Mouse (Mus musculus): ENCODE measurements around the gene Gnpat. TPM values are rescaled to one million over a fixed set of nuclear protein-coding genes. Genes with fewer than 3 reads are reported as not detected.

Gene Gnpat
- polyA plus RNA-seq, 1 experiment from 2014 or later, result 119 TPM

Other genes with a start within 250 kb of the Gnpat start
- gene 2310022B05Rik, start 199.7 kb upstream of the Gnpat start, polyA plus RNA-seq (2016; fragmentation: Nextera tagmentation; extraction: Ambion mirVana), result 29.1 and 33.1 TPM in 2 replicates
- gene Ttc13, start 141.1 kb upstream of the Gnpat start, polyA plus RNA-seq (2016; fragmentation: Nextera tagmentation; extraction: Ambion mirVana), result 51.4 and 52.0 TPM in 2 replicates
- 29.2 and 34.2 TPM in 2 replicates for gene Arv1, start 140.9 kb upstream of the Gnpat start, polyA plus RNA-seq (2016; fragmentation: Nextera tagmentation; extraction: Ambion mirVana)
- 4.4 and 4.8 TPM in 2 replicates for gene Fam89a, start 111.2 kb upstream of the Gnpat start, polyA plus RNA-seq (2016; fragmentation: Nextera tagmentation; extraction: Ambion mirVana)
- gene Trim67, start 69.9 kb upstream of the Gnpat start, polyA plus RNA-seq (2016; fragmentation: Nextera tagmentation; extraction: Ambion mirVana), result 0.05 TPM in 1 of 2 replicates, not detected in the other
- 61.1 and 62.4 TPM in 2 replicates for gene 2810004N23Rik, start 87 bp downstream of the Gnpat start, polyA plus RNA-seq (2016; fragmentation: Nextera tagmentation; extraction: Ambion mirVana)
- gene Exoc8, start 34.7 kb downstream of the Gnpat start, polyA plus RNA-seq (2016; fragmentation: Nextera tagmentation; extraction: Ambion mirVana), result 11.9 and 12.2 TPM in 2 replicates
- 9.9 and 11.9 TPM in 2 replicates for gene Sprtn, start 34.9 kb downstream of the Gnpat start, polyA plus RNA-seq (2016; fragmentation: Nextera tagmentation; extraction: Ambion mirVana)
- 12.8 and 13.0 TPM in 2 replicates for gene Egln1, start 86.3 kb downstream of the Gnpat start, polyA plus RNA-seq (2016; fragmentation: Nextera tagmentation; extraction: Ambion mirVana)
- gene Tsnax, start 150.0 kb downstream of the Gnpat start, polyA plus RNA-seq (2016; fragmentation: Nextera tagmentation; extraction: Ambion mirVana), result 134 and 142 TPM in 2 replicates
- 1.5 and 2.0 TPM in 2 replicates for gene Disc1, start 191.2 kb downstream of the Gnpat start, polyA plus RNA-seq (2016; fragmentation: Nextera tagmentation; extraction: Ambion mirVana)